Mouse (Mus musculus): ENCODE results near the gene Adam11.

The Adam11 gene

GRCm38 (mm10) chr11:102778597-102778996 is 17.4 kb downstream of the Adam11 start:
- in situ Hi-C loops (cut with MboI): no loop called here

- in situ Hi-C loops (cut with MboI): no loop called here
These were observed 17.9 kb downstream of the Adam11 start for GRCm38 (mm10) chr11:102779081-102779638.

GRCm38 (mm10) chr11:102779824-102780223 is 18.6 kb downstream of the Adam11 start:
- in situ Hi-C loops (cut with MboI): no loop called here

- in situ Hi-C loops (cut with MboI): no loop called here
These were observed 19.2 kb downstream of the Adam11 start for GRCm38 (mm10) chr11:102780271-102780985.

GRCm38 (mm10) chr11:102780986-102781351 is 19.7 kb downstream of the Adam11 start:
- in situ Hi-C loops (cut with MboI): no loop called here

GRCm38 (mm10) chr11:102781523-102781922 is 20.3 kb downstream of the Adam11 start:
- in situ Hi-C loops (cut with MboI): no loop called here

- in situ Hi-C loops (cut with MboI): no loop called here
These were observed 22.2 kb downstream of the Adam11 start for GRCm38 (mm10) chr11:102783443-102783842.

GRCm38 (mm10) chr11:102787688-102788177 is 26.5 kb downstream of the Adam11 start:
- in situ Hi-C loops (cut with MboI): no loop called here

GRCm38 (mm10) chr11:102791682-102792445 is 30.6 kb downstream of the Adam11 start:
- in situ Hi-C loops (cut with MboI): no loop called here

- in situ Hi-C loops (cut with MboI): no loop called here
These were observed 32.9 kb downstream of the Adam11 start for GRCm38 (mm10) chr11:102794157-102794556.

- in situ Hi-C loops (cut with MboI): no loop called here
These were observed 42.2 kb downstream of the Adam11 start for GRCm38 (mm10) chr11:102803453-102803852.

- in situ Hi-C loops (cut with MboI): no loop called here
These were observed 47.0 kb downstream of the Adam11 start for GRCm38 (mm10) chr11:102808246-102808645.

GRCm38 (mm10) chr11:102810721-102811485 is 49.7 kb downstream of the Adam11 start:
- in situ Hi-C loops (cut with MboI): no loop called here

- in situ Hi-C loops (cut with MboI): no loop called here
These were observed 53.6 kb downstream of the Adam11 start for GRCm38 (mm10) chr11:102814881-102815280.

GRCm38 (mm10) chr11:102818121-102819020 is 57.1 kb downstream of the Adam11 start:
- in situ Hi-C loops (cut with MboI): no loop called here

GRCm38 (mm10) chr11:102819021-102819782 is 58.0 kb downstream of the Adam11 start, which contains the start of gene Gjc1:
Gene Gjc1, minus strand, starts transcription at chr11:102819700.
- in situ Hi-C loops (cut with MboI): no loop called here

GRCm38 (mm10) chr11:102819783-102820385 is 58.6 kb downstream of the Adam11 start:
- in situ Hi-C loops (cut with MboI): no loop called here

- in situ Hi-C loops (cut with MboI): no loop called here
These were observed 59.2 kb downstream of the Adam11 start for GRCm38 (mm10) chr11:102820432-102820831.

- in situ Hi-C loops (cut with MboI): no loop called here
These were observed 60.0 kb downstream of the Adam11 start for GRCm38 (mm10) chr11:102821231-102821630.

- in situ Hi-C loops (cut with MboI): no loop called here
These were observed 65.2 kb downstream of the Adam11 start for GRCm38 (mm10) chr11:102826476-102826875.
